Mouse (Mus musculus): Measurements from ENCODE around the gene Arhgef39. TPM values are rescaled to one million over a fixed set of nuclear protein-coding genes. Genes with fewer than 3 reads are reported as not detected.

The Arhgef39 gene
- polyA plus RNA-seq, 1 experiment, result not detected

DNA sequence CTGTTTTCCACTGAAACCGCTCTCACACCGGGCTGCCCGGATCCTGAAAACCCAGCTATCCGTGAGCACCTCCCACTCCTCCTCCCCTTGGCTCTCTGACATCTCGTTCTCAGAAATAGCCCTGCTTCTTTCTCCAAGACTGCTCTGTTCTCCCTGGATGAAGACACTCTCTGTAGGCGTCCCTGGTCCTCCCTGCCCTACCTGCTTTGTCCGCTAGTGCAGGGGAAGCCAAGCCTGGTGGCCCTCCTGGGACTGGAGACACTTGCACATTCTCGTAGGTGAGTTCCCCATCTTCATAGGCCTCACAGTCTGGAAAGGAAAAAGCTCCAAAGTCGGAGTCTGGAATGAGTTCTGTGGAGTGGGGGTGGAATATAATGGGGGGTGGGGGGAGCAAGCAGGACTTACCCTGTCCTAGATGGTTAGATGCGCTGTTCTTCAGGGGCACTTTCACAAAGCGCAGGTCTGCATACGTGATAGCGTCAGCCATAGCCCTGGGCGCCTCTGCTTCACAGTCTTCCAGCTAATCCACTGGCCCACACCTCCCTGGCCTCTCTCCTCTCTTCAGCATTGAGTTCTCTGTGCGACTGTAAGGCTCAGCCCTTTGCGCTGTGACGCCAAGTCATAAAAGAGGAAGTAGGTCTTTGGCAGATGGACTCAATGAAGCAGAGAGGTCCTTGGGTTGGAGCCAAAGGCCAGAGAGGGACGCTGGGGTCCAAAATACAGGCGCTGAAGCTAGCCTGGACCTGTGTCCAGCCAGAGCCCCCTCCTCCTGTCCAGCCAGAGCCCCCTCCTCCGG lies 45.3 kb downstream of the Arhgef39 start, which contains the start of gene Cd72:
TSS of gene Cd72 (minus strand) at position 588 of the 796 bp plus-strand sequence.
- 47% methylated on average over 20 of the region's 20 CpGs for WGBS
- TF ChIP-seq POLR2A (IDR thresholded peaks at IDR 0.05; ENCODE audit: insufficient read depth, low read depth, low read length) (no peak), CTCF (IDR thresholded peaks at IDR 0.05; ENCODE audit: insufficient read depth, low read depth, low read length) (no peak)
- H3K4me3 ChIP-seq (ENCODE audit: insufficient read depth, low read depth, low read length), result peak within 1 kb of the TSS; percentile 24; the same call in 1 of the 2 replicates
- no peak within 1 kb of the TSS for H3K27ac ChIP-seq (ENCODE audit: insufficient read depth, low read depth, low read length)
- peaks cover 25% of the 10 kb centered on the region for H3K4me1 ChIP-seq (ENCODE audit: control insufficient read depth, insufficient read depth, low read length)

DNA sequence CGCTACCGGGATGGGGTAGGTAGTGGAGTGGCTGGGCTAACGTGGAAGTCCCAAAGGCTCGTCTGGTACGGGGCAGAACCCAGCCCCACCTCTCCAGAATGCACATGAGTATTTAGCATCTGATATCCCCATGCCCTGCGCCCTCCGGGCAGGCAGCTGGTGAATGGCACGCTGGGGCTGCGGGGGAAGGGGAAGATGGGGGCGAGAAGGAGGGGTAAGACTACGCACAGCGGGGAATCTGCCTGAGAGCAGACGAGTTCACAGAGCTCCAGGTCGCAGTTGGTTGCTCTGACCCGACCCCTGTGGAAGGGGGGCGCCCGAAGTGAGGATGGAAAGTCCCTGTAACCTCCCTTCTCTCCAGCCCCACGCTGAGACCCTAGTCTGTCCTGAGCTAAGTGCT lies 46.1 kb downstream of the Arhgef39 start:
- no peak for TF ChIP-seq CTCF (IDR thresholded peaks at IDR 0.05; ENCODE audit: insufficient read depth, low read depth, low read length)
- no peak for TF ChIP-seq POLR2A (IDR thresholded peaks at IDR 0.05; ENCODE audit: insufficient read depth, low read depth, low read length)
- H3K4me3 ChIP-seq (ENCODE audit: insufficient read depth, low read depth, low read length), result peak overlapping the region; percentile 24; the same call in 1 of the 2 replicates
- no peak overlapping the region for H3K27ac ChIP-seq (ENCODE audit: insufficient read depth, low read depth, low read length)
- peaks cover 25% of the 10 kb centered on the region for H3K4me1 ChIP-seq (ENCODE audit: control insufficient read depth, insufficient read depth, low read length)
- 3% methylated on average over 18 of the region's 18 CpGs for WGBS

DNA sequence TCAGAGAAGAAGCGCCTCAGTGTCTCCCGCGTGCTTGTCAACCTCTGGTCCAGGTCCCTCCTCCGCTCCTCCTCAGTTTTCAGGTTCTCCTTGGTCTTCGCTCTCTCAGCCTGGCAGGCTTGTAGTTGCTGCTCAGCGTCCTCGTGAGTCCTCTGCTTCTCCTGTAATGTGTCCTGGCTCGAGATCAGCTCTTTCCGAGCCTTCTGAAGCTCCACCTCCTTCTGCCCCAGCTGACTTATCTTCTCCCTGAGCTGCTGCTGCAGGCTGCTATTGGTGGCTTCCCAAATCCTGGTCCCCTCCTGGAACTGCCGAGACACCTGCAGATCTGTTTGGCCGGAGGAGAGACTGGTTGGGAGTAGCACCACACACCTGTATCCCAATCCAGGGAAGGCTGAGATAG lies 47.2 kb downstream of the Arhgef39 start:
- Histone ChIP-seq H3K4me1 (ENCODE audit: control insufficient read depth, insufficient read depth, low read length) (peaks cover 26% of the 10 kb centered on the region), H3K27ac (ENCODE audit: insufficient read depth, low read depth, low read length) (no peak overlapping the region), H3K4me3 (ENCODE audit: insufficient read depth, low read depth, low read length) (no peak overlapping the region)
- TF ChIP-seq CTCF (IDR thresholded peaks at IDR 0.05; ENCODE audit: insufficient read depth, low read depth, low read length) (no peak), POLR2A (IDR thresholded peaks at IDR 0.05; ENCODE audit: insufficient read depth, low read depth, low read length) (no peak)
- WGBS, result 51% methylated on average over 11 of the region's 11 CpGs

GRCm38 (mm10) chr4:43448554-43448953 lies 50.9 kb downstream of the Arhgef39 start:
- TF ChIP-seq CTCF (IDR thresholded peaks at IDR 0.05; ENCODE audit: insufficient read depth, low read depth, low read length) (no peak), POLR2A (IDR thresholded peaks at IDR 0.05; ENCODE audit: insufficient read depth, low read depth, low read length) (no peak)
- Histone ChIP-seq H3K27ac (ENCODE audit: insufficient read depth, low read depth, low read length) (no peak overlapping the region), H3K4me3 (ENCODE audit: insufficient read depth, low read depth, low read length) (no peak overlapping the region), H3K4me1 (ENCODE audit: control insufficient read depth, insufficient read depth, low read length) (peaks cover 33% of the 10 kb centered on the region)
- 85% methylated on average over 3 of the region's 3 CpGs for WGBS

GRCm38 (mm10) chr4:43447251-43447650 lies 52.2 kb downstream of the Arhgef39 start:
- 41% methylated on average over 13 of the region's 13 CpGs for WGBS
- no peak for TF ChIP-seq CTCF (IDR thresholded peaks at IDR 0.05; ENCODE audit: insufficient read depth, low read depth, low read length)
- TF ChIP-seq POLR2A (IDR thresholded peaks at IDR 0.05; ENCODE audit: insufficient read depth, low read depth, low read length), result no peak
- H3K4me3 ChIP-seq (ENCODE audit: insufficient read depth, low read depth, low read length), result no peak overlapping the region
- peaks cover 24% of the 10 kb centered on the region for H3K4me1 ChIP-seq (ENCODE audit: control insufficient read depth, insufficient read depth, low read length)
- H3K27ac ChIP-seq (ENCODE audit: insufficient read depth, low read depth, low read length), result no peak overlapping the region

Other genes starting within 250 kb of the Arhgef39 start
- gene Atp8b5, start 232.5 kb downstream of the Arhgef39 start, polyA plus RNA-seq (2012; ENCODE audit: insufficient read depth, insufficient read length, low replicate concordance, missing spikeins), result not detected in 2 replicates
- not detected in 2 replicates for gene Rusc2, start 117.7 kb downstream of the Arhgef39 start, polyA plus RNA-seq (2012; ENCODE audit: insufficient read depth, insufficient read length, low replicate concordance, missing spikeins)
- gene Fam166b, start 70.6 kb downstream of the Arhgef39 start, polyA plus RNA-seq (2012; ENCODE audit: insufficient read depth, insufficient read length, low replicate concordance, missing spikeins), result not detected in 2 replicates
- gene Tesk1, start 57.8 kb downstream of the Arhgef39 start, polyA plus RNA-seq (2012; ENCODE audit: insufficient read depth, insufficient read length, low replicate concordance, missing spikeins), result not detected in 2 replicates
- gene Cd72, start 45.1 kb downstream of the Arhgef39 start, polyA plus RNA-seq (2012; ENCODE audit: insufficient read depth, insufficient read length, low replicate concordance, missing spikeins), result not detected in 2 replicates
- not detected in 2 replicates for gene Sit1, start 16.0 kb downstream of the Arhgef39 start, polyA plus RNA-seq (2012; ENCODE audit: insufficient read depth, insufficient read length, low replicate concordance, missing spikeins)
- not detected in 2 replicates for gene Ccdc107, start 6.8 kb downstream of the Arhgef39 start, polyA plus RNA-seq (2012; ENCODE audit: insufficient read depth, insufficient read length, low replicate concordance, missing spikeins)
- not detected in 2 replicates for gene Car9, start 7.3 kb upstream of the Arhgef39 start, polyA plus RNA-seq (2012; ENCODE audit: insufficient read depth, insufficient read length, low replicate concordance, missing spikeins)
- not detected in 2 replicates for gene Tpm2, start 24.1 kb upstream of the Arhgef39 start, polyA plus RNA-seq (2012; ENCODE audit: insufficient read depth, insufficient read length, low replicate concordance, missing spikeins)
- gene Creb3, start 62.6 kb upstream of the Arhgef39 start, polyA plus RNA-seq (2012; ENCODE audit: insufficient read depth, insufficient read length, low replicate concordance, missing spikeins), result not detected in 2 replicates
- 147 TPM in 1 of 2 replicates, not detected in the other for gene Tln1, start 63.0 kb upstream of the Arhgef39 start, polyA plus RNA-seq (2012; ENCODE audit: insufficient read depth, insufficient read length, low replicate concordance, missing spikeins)
- 242 TPM in 1 of 2 replicates, not detected in the other for gene Rgp1, start 79.0 kb upstream of the Arhgef39 start, polyA plus RNA-seq (2012; ENCODE audit: insufficient read depth, insufficient read length, low replicate concordance, missing spikeins)
- not detected in 2 replicates for gene Gba2, start 79.2 kb upstream of the Arhgef39 start, polyA plus RNA-seq (2012; ENCODE audit: insufficient read depth, insufficient read length, low replicate concordance, missing spikeins)
- not detected in 2 replicates for gene Msmp, start 84.8 kb upstream of the Arhgef39 start, polyA plus RNA-seq (2012; ENCODE audit: insufficient read depth, insufficient read length, low replicate concordance, missing spikeins)
- gene Npr2, start 132.2 kb upstream of the Arhgef39 start, polyA plus RNA-seq (2012; ENCODE audit: insufficient read depth, insufficient read length, low replicate concordance, missing spikeins), result not detected in 2 replicates
- gene Spag8, start 153.9 kb upstream of the Arhgef39 start, polyA plus RNA-seq (2012; ENCODE audit: insufficient read depth, insufficient read length, low replicate concordance, missing spikeins), result not detected in 2 replicates
- not detected in 2 replicates for gene Hint2, start 156.8 kb upstream of the Arhgef39 start, polyA plus RNA-seq (2012; ENCODE audit: insufficient read depth, insufficient read length, low replicate concordance, missing spikeins)
- gene Tmem8b, start 169.3 kb upstream of the Arhgef39 start, polyA plus RNA-seq (2012; ENCODE audit: insufficient read depth, insufficient read length, low replicate concordance, missing spikeins), result not detected in 2 replicates
- gene Fam221b, start 169.4 kb upstream of the Arhgef39 start, polyA plus RNA-seq (2012; ENCODE audit: insufficient read depth, insufficient read length, low replicate concordance, missing spikeins), result not detected in 2 replicates
- not detected in 2 replicates for gene Olfr70, start 201.1 kb upstream of the Arhgef39 start, polyA plus RNA-seq (2012; ENCODE audit: insufficient read depth, insufficient read length, low replicate concordance, missing spikeins)
- not detected in 2 replicates for gene Olfr71, start 210.6 kb upstream of the Arhgef39 start, polyA plus RNA-seq (2012; ENCODE audit: insufficient read depth, insufficient read length, low replicate concordance, missing spikeins)
- gene Hrct1, start 227.5 kb upstream of the Arhgef39 start, polyA plus RNA-seq (2012; ENCODE audit: insufficient read depth, insufficient read length, low replicate concordance, missing spikeins), result not detected in 2 replicates
- not detected in 2 replicates for gene Spaar, start 230.3 kb upstream of the Arhgef39 start, polyA plus RNA-seq (2012; ENCODE audit: insufficient read depth, insufficient read length, low replicate concordance, missing spikeins)

Measured in olfactory bulb, adult 2 months (tissue).